Mouse (Mus musculus): ENCODE results near the gene Podn.

GRCm38 (mm10) chr4:107979530-107979929 lies 116.7 kb downstream of the Podn start:
- TF ChIP-seq CTCF (IDR thresholded peaks at IDR 0.05; ENCODE audit: control insufficient read depth, insufficient read depth, insufficient read length) (no peak), CEBPB (IDR thresholded peaks at IDR 0.05; ENCODE audit: low read depth) (no peak), USF1 (IDR thresholded peaks at IDR 0.05; ENCODE audit: low read depth) (no peak), MAX (IDR thresholded peaks at IDR 0.05) (no peak), MYOG (IDR thresholded peaks at IDR 0.05; ENCODE audit: control insufficient read depth, extremely low read depth, insufficient read length) (no peak), FOSL1 (IDR thresholded peaks at IDR 0.05; ENCODE audit: insufficient read depth, low read length, poor library complexity, severe bottlenecking) (no peak), MYOD1 (IDR thresholded peaks at IDR 0.05; ENCODE audit: control insufficient read depth, insufficient read length, low read depth) (no peak)
